Mouse (Mus musculus) bone marrow, adult 2 months (tissue): Measurements from ENCODE around the gene Cdk5rap3.

Experiments
- CTCF ChIP-seq: fragments of 200-500 bp; IDR thresholded peaks from 2 replicates; pipeline ENCODE4 v1.5.1; 2011; ENCODE audit warnings: low read length, control low read depth; ENCODE audit not compliant: control insufficient read depth, insufficient read depth
- POLR2A ChIP-seq: fragments of 200-500 bp; IDR thresholded peaks from 2 replicates; pipeline ENCODE4 v1.6.1; 2011; ENCODE audit warnings: low read depth, mild to moderate bottlenecking, control low read depth, low read length, borderline replicate concordance; ENCODE audit not compliant: control insufficient read depth

DNA sequence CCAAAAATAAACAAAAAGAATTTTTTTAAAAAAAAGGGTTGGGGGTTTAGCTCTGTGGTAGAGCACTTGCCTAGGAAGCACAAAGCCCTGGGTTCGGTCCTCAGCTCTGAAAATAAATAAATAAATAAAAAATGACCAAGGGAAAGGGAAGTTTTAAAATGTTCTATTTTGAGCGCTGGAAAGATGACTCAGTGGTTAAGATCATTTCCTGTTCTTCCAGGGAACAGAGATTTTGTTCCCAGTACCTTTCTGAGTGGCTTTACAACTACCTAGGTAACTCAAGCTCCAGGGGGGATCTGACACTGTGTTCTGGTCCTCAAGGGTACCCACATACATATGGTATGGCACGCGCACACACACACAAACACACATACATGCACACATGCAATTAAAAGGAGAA is 20.4 kb downstream of the Cdk5rap3 start:
- TF ChIP-seq POLR2A, result no peak
- TF ChIP-seq CTCF, result no peak
